Mouse (Mus musculus): ENCODE results near the gene Acox1. TPM values are rescaled to one million over a fixed set of nuclear protein-coding genes. Genes with fewer than 3 reads are reported as not detected.

The Acox1 gene
- polyA plus RNA-seq, 1 experiment from 2014 or later, result 61.7 TPM

- no peak for ATAC-seq (ENCODE audit: low FRiP score)
These were observed 23.9 kb upstream of the Acox1 start for GRCm38 (mm10) chr11:116222740-116223059.

GRCm38 (mm10) chr11:116221931-116222739 is 23.3 kb upstream of the Acox1 start:
- WGBS, result 14% methylated on average over 53 of the region's 53 CpGs
- H3K4me3 ChIP-seq (replicated peaks), result peak overlapping the region; percentile 30
- H3K27me3 ChIP-seq (replicated peaks), result peaks cover 43% of the 10 kb centered on the region
- H3K27ac ChIP-seq (replicated peaks), result no peak overlapping the region
- no peak overlapping the region; the same call in 1 of the 2 replicates for H3K9ac ChIP-seq (replicated peaks)
- peak overlapping the region; percentile 57 for H3K4me2 ChIP-seq
- H3K4me1 ChIP-seq, result peaks cover 34% of the 10 kb centered on the region
- H3K36me3 ChIP-seq, result no peaks in the 10 kb centered on the region
- H3K9me3 ChIP-seq (replicated peaks), result no peaks in the 10 kb centered on the region
- ATAC-seq (ENCODE audit: low FRiP score), result no peak

More at GRCm38 (mm10) chr11:116222740-116223059, 23.9 kb upstream of the Acox1 start:
- Histone ChIP-seq H3K4me3 (replicated peaks) (peak overlapping the region; percentile 30), H3K36me3 (no peaks in the 10 kb centered on the region), H3K9ac (replicated peaks) (no peak overlapping the region; the same call in 1 of the 2 replicates), H3K27me3 (replicated peaks) (peaks cover 43% of the 10 kb centered on the region), H3K9me3 (replicated peaks) (no peaks in the 10 kb centered on the region), H3K4me1 (peaks cover 34% of the 10 kb centered on the region), H3K27ac (replicated peaks) (no peak overlapping the region), H3K4me2 (peak overlapping the region; percentile 57)
- WGBS, result 19% methylated on average over 23 of the region's 23 CpGs

- Histone ChIP-seq H3K36me3 (no peaks in the 10 kb centered on the region), H3K9me3 (replicated peaks) (no peaks in the 10 kb centered on the region), H3K4me1 (peaks cover 34% of the 10 kb centered on the region), H3K27me3 (replicated peaks) (peaks cover 43% of the 10 kb centered on the region), H3K27ac (replicated peaks) (peak overlapping the region; percentile 77; the same call in 1 of the 2 replicates), H3K4me2 (no peak overlapping the region), H3K4me3 (replicated peaks) (no peak overlapping the region), H3K9ac (replicated peaks) (no peak overlapping the region)
- 22% methylated on average over 4 of the region's 4 CpGs for WGBS
- ATAC-seq (ENCODE audit: low FRiP score), result no peak
These were observed 21.0 kb upstream of the Acox1 start for GRCm38 (mm10) chr11:116219885-116220284.

- peak; percentile 50; the same call in 1 of the 2 replicates for ATAC-seq (ENCODE audit: low FRiP score)
- whole genome bisulfite sequencing, result 32% methylated on average over 7 of the region's 7 CpGs
These were observed 20.0 kb upstream of the Acox1 start for GRCm38 (mm10) chr11:116218737-116219400.

GRCm38 (mm10) chr11:116218263-116218662 is 19.4 kb upstream of the Acox1 start:
- no peaks in the 10 kb centered on the region for H3K36me3 ChIP-seq
- H3K4me1 ChIP-seq, result peaks cover 33% of the 10 kb centered on the region
- ATAC-seq (ENCODE audit: low FRiP score), result no peak
- no peak overlapping the region for H3K4me2 ChIP-seq
- peak overlapping the region; percentile 77 for H3K27ac ChIP-seq (replicated peaks)
- H3K9ac ChIP-seq (replicated peaks), result 0 out of 2 replicates have a peak overlapping the region, but pooled peaks have one; percentile 26
- 74% methylated on average over 2 of the region's 2 CpGs for WGBS
- peaks cover 32% of the 10 kb centered on the region for H3K27me3 ChIP-seq (replicated peaks)
- no peaks in the 10 kb centered on the region for H3K9me3 ChIP-seq (replicated peaks)
- H3K4me3 ChIP-seq (replicated peaks), result no peak overlapping the region

More at GRCm38 (mm10) chr11:116218737-116219400, 20.0 kb upstream of the Acox1 start:
- no peaks in the 10 kb centered on the region for H3K36me3 ChIP-seq
- H3K4me1 ChIP-seq, result peaks cover 34% of the 10 kb centered on the region
- H3K4me2 ChIP-seq, result no peak overlapping the region
- peaks cover 38% of the 10 kb centered on the region for H3K27me3 ChIP-seq (replicated peaks)
- no peaks in the 10 kb centered on the region for H3K9me3 ChIP-seq (replicated peaks)
- no peak overlapping the region for H3K4me3 ChIP-seq (replicated peaks)
- H3K9ac ChIP-seq (replicated peaks), result 0 out of 2 replicates have a peak overlapping the region, but pooled peaks have one; percentile 26
- H3K27ac ChIP-seq (replicated peaks), result peak overlapping the region; percentile 77

DNA sequence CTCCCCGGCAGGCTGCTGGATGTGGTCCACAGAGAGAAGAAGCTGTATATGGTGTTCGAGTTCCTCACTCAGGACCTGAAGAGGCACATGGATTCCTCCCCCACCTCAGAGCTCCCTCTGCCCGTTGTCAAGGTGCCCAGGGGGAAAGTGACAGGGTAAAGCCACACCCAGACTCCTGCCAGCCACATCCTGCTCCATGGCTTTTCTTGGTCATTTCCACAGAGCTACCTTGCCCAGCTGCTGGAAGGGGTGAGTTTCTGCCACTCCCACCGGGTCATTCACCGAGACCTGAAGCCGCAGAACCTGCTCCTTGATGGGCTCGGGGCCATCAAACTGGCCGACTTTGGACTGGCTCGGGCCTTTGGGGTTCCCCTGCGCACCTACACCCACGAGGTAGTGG is 17.7 kb upstream of the Acox1 start:
- no peak overlapping the region for H3K4me2 ChIP-seq
- H3K4me3 ChIP-seq (replicated peaks), result no peak overlapping the region
- H3K36me3 ChIP-seq, result no peaks in the 10 kb centered on the region
- no peak overlapping the region for H3K27ac ChIP-seq (replicated peaks)
- H3K9ac ChIP-seq (replicated peaks), result no peak overlapping the region
- H3K9me3 ChIP-seq (replicated peaks), result no peaks in the 10 kb centered on the region
- WGBS, result 85% methylated on average over 11 of the region's 11 CpGs
- H3K27me3 ChIP-seq (replicated peaks), result peaks cover 15% of the 10 kb centered on the region
- no peak for ATAC-seq (ENCODE audit: low FRiP score)
- peaks cover 19% of the 10 kb centered on the region for H3K4me1 ChIP-seq

GRCm38 (mm10) chr11:116215991-116216390 is 17.1 kb upstream of the Acox1 start:
- Histone ChIP-seq H3K9me3 (replicated peaks) (no peaks in the 10 kb centered on the region), H3K4me2 (no peak overlapping the region), H3K36me3 (no peaks in the 10 kb centered on the region), H3K27me3 (replicated peaks) (peaks cover 9% of the 10 kb centered on the region), H3K27ac (replicated peaks) (no peak overlapping the region), H3K4me3 (replicated peaks) (no peak overlapping the region), H3K4me1 (peaks cover 19% of the 10 kb centered on the region), H3K9ac (replicated peaks) (no peak overlapping the region)
- WGBS, result 89% methylated on average over 6 of the region's 6 CpGs
- ATAC-seq (ENCODE audit: low FRiP score), result no peak

GRCm38 (mm10) chr11:116215181-116215580 is 16.3 kb upstream of the Acox1 start:
- no peak overlapping the region for H3K9ac ChIP-seq (replicated peaks)
- H3K27me3 ChIP-seq (replicated peaks), result 0 out of 2 replicates have a peak, but pooled peaks cover under 1% of the 10 kb centered on the region
- H3K36me3 ChIP-seq, result no peaks in the 10 kb centered on the region
- no peak overlapping the region for H3K4me2 ChIP-seq
- ATAC-seq (ENCODE audit: low FRiP score), result no peak
- no peak overlapping the region for H3K27ac ChIP-seq (replicated peaks)
- no peak overlapping the region for H3K4me3 ChIP-seq (replicated peaks)
- H3K4me1 ChIP-seq, result peaks cover 19% of the 10 kb centered on the region
- WGBS, result 80% methylated on average over 7 of the region's 7 CpGs
- H3K9me3 ChIP-seq (replicated peaks), result no peaks in the 10 kb centered on the region

- no peak overlapping the region for H3K4me3 ChIP-seq (replicated peaks)
- no peaks in the 10 kb centered on the region for H3K9me3 ChIP-seq (replicated peaks)
- ATAC-seq (ENCODE audit: low FRiP score), result no peak
- no peak overlapping the region for H3K9ac ChIP-seq (replicated peaks)
- no peak overlapping the region for H3K4me2 ChIP-seq
- WGBS, result 83% methylated on average over 13 of the region's 13 CpGs
- no peaks in the 10 kb centered on the region for H3K27me3 ChIP-seq (replicated peaks)
- peaks cover 11% of the 10 kb centered on the region for H3K4me1 ChIP-seq
- no peak overlapping the region for H3K27ac ChIP-seq (replicated peaks)
- no peaks in the 10 kb centered on the region for H3K36me3 ChIP-seq
These were observed 15.1 kb upstream of the Acox1 start for GRCm38 (mm10) chr11:116213877-116214510.

DNA sequence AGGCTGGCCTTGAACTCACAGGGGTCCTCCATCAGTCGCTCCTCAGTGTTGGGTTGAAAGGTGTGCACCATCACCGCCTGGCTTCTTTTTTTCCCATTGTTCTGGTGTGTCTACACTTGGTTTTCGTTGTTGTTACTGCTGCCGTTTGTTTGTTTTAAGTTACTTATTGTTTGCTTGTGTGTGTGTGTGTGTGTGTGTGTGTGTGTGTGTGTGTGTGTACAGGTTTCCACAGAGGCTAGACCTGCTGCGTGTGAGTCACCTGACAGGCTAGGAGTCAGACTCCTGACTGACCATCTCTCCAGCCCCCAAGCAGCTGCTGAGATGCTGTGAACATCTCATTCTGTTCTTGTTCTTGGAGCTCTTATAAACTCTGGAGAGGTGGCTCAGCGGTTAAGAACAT is 14.0 kb upstream of the Acox1 start:
- Histone ChIP-seq H3K27ac (replicated peaks) (no peak overlapping the region), H3K9me3 (replicated peaks) (no peaks in the 10 kb centered on the region), H3K4me1 (no peaks in the 10 kb centered on the region), H3K4me3 (replicated peaks) (no peak overlapping the region), H3K9ac (replicated peaks) (no peak overlapping the region), H3K36me3 (no peaks in the 10 kb centered on the region), H3K27me3 (replicated peaks) (no peaks in the 10 kb centered on the region), H3K4me2 (no peak overlapping the region)
- WGBS, result 96% methylated on average over 5 of the region's 6 CpGs
- no peak for ATAC-seq (ENCODE audit: low FRiP score)

DNA sequence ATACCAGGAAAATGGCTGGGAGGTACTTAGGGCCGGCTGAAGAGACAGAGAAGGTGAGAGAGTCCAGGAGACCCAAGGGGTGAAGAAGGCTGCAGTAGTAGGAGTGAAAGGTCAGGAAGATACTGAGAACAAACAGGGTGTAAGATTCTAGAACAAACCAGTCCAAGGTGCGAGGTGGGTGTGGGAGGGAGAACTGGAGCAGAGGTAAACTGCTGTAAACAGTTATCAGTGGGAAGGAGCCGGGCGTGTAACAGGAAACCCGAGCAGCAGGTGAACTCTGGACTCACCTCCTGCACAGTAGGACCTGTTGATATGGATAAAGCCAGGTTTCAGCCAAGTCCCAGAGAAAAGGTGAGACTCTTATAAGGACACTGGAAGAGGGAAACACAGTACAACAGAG is 11.9 kb upstream of the Acox1 start:
- H3K4me2 ChIP-seq, result no peak overlapping the region
- no peak for ATAC-seq (ENCODE audit: low FRiP score)
- H3K4me1 ChIP-seq, result no peaks in the 10 kb centered on the region
- H3K36me3 ChIP-seq, result peaks cover 17% of the 10 kb centered on the region
- H3K9ac ChIP-seq (replicated peaks), result no peak overlapping the region
- WGBS, result 73% methylated on average over 5 of the region's 5 CpGs
- no peaks in the 10 kb centered on the region for H3K27me3 ChIP-seq (replicated peaks)
- H3K9me3 ChIP-seq (replicated peaks), result no peaks in the 10 kb centered on the region
- no peak overlapping the region for H3K27ac ChIP-seq (replicated peaks)
- H3K4me3 ChIP-seq (replicated peaks), result no peak overlapping the region
